Mouse (Mus musculus): ENCODE results near the gene Rph3al. TPM values are rescaled to one million over a fixed set of nuclear protein-coding genes. Genes with fewer than 3 reads are reported as not detected.

The Rph3al gene
- total RNA-seq, 2 experiments from 2014 or later, result 9.8 to 11.5 TPM

DNA sequence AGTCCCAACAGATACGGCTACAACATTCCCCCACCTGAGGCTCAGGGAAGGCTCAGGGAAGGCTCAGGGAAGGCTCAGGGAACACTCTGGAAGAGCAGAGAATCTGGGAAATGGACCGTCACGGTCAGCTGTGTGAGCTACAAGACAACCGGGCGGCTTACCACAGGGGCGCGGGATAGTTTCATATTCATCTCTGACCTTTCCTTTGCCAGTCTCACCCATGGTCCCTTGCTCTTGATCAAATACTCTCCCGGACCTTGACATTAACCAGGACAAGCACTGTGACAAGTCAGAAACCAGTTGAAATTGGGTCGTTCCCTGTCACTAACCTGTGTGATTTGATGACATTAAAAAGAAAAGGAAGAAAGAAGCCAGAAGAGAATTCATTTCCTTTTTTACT is 16.7 kb upstream of the Rph3al start:
- no peak for DNase-seq (ENCODE audit: low spot score)
- intact Hi-C loops (cut with DNase I), result no loop called here

DNA sequence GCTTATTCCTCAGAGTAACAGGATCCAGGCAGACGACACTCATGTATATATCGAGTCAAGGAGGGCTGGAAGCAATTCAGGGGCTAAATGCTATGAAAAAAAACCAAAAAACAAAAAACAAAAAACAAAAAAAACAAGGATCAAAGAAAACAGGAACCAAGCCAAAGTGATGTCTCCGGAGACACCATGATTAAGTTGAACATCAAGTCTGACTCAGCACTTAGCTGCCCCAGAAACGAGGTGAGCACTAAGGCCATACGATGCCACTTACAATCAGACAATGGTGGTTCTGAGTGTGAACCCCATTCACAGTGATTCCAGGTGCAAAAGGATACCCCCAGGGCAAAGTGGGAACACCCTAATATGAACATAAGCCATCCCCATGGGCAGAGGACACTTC is 13.7 kb upstream of the Rph3al start:
- DNase-seq (ENCODE audit: low spot score), result no peak
- intact Hi-C loops (cut with DNase I), result no loop called here

DNA sequence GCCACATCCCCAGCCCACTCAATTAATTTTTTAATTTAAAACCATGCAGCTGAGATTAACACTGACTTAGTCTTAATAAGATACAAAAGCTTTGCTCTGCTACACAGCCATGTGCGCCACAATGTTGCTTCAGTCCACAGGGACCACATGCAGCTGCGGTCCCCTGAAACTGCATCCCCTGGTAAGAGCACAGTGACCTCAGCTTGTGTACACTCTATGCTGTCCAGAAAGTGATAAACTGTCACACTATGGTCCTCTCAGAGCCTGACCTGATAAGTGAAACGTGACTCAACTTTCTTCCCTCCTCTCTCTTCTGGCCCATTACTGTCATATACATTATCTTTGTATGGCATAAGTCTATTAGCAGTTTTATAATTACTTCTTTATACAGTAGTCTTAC is 12.2 kb upstream of the Rph3al start:
- no peak for DNase-seq (ENCODE audit: low spot score)
- intact Hi-C loops (cut with DNase I), result no loop called here

DNA sequence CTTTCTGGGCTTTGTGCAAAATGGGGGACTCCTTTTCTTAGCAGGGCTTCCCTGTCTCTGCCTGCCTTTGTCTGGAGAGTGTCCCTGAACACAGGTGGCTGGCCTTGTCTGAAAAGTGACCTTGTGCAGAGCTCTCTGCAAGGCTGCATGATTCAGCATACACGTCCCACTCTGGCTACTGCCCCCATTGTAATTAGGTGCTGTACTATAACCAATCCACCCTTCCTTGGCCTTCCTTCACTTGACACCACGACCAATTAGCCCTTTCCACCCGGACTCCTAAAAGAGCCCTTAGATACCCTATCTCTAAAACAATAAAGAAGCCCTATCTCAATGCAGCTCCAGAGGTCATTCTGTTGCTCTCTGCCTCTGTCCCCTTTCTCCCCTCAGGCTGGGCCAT is 10.6 kb upstream of the Rph3al start:
- DNase-seq (ENCODE audit: low spot score), result no peak
- intact Hi-C loops (cut with DNase I), result no loop called here

DNA sequence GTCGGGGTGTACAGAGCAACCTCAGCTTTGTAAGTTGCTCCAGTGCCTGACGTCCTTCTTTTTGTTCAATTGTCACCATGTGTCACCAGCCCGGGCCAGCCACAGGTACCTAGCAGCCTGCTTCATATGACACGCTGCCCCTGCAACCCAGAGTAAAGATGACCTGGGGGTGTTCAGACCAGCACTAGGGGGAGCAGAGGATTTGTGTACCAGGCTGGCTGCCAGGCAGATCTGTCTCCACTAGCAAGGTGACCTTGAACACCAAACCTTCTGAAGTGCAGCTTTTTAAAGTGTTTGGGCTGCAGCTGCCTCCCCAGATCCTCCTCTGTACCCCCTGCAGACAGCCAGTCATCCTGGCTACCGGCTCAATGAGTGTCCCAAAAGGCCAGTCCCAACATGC is 9.0 kb upstream of the Rph3al start:
- intact Hi-C loops (cut with DNase I), result no loop called here
- no peak for DNase-seq (ENCODE audit: low spot score)

DNA sequence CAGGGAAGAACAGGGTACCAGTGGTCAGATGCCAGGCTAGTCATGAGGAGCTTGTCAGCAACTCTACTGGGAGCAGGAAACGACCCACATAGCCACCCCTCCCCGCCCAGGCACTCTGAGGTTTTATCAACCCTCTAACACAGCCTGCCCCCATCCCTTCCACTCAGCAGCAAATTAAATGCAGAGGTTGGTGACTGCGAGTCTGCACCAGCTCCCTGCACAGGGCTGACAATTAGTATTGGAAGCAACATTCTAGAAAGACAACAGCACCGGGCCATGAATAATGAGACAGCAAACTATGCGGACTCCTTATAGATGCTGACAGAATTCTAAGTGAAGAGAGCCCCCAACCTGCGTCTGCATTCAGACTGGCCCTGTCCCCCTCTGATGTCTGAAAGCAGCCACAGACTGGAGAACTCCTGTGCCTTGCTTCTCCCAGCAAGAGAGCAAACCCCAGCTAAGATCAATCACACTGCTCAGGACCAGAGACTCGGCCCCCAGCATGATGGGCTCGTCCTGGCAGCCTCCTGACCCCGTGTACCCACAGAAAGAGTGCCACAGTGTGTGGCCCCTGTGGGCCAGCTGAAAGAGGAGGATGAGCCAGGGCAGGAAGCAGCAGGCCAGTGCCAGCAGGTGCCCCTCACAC is 7.7 kb upstream of the Rph3al start:
- DNase-seq (ENCODE audit: low spot score), result no peak

DNA sequence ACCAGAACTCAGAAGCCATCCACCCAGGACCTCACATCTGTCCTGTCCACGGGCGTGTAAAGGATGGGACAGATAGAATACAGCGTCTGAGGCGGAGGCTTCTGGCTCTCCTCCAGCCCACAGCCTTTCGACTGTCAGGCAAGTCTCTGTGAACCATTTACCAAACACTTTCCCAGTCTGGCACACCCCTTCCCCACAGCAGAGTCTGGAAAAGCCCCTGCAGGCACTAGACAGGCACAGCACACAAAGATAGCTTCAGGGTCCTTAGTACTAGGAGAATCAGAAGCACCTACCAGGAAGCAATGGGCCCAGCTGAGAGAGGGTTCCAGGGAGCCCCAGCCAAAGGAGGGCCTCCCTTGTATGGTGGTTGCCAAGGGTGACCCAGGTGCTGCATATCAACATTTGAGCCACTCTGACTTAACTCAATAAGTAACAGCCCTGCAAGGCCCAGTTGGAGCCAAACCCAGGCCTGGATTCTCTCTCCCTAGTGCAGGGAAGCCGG is 808 bp downstream of the Rph3al start:
- intact Hi-C loops (cut with DNase I), result no loop called here
- peak; percentile 55 for DNase-seq (ENCODE audit: low spot score)

More for the DNA sequence above, 7.7 kb upstream of the Rph3al start:
- intact Hi-C loops (cut with DNase I), result no loop called here

DNA sequence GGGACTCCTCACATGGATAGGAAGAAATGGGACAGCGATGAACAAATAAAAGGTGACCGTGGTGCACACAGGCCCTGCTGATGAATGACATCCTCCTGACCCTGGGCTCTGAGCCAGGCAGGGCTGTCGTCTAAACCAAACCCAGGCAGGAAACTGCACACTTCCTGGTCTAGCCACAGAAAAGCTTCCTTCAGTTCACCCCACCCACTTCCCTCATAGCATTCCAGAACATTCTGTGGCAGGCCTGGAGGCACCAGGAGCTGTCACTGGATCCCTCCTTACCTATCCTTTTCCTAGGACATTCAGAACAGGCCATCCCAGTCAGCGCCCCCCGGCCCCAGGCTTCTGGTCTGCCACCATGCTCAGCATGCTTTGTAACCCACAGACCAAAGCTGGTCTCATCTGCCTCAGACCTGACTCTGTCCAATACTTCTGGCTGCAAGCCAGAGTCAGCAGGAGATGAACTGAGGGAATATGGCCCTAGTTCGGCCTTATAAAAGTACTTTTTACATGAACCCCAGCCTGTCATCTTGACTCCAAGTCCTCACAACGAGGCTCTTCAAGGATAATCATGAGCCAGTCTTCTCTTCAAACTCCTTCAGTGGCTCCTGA is 2.3 kb downstream of the Rph3al start:
- intact Hi-C loops (cut with DNase I), result no loop called here
- DNase-seq (ENCODE audit: low spot score), result peak; percentile 83

DNA sequence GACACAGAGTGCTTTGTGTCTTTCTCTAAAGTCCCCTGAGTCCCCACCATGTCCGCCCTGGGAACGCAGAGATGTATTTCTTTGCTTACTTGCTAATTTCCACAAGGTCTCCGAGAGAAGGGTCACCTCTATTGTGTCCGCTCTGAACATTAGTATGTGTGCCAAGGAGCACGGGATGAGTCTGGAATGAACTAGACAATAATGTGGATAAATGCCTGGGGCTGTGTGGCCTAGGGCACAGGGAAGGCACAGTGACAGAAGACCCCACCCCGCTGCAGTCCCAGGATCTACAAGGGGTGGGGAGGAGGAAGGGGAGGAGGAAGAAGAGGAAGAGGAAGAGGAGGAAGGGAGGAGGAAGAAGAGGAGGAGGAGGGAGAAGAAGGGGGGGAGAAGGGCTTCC is 3.8 kb downstream of the Rph3al start:
- intact Hi-C loops (cut with DNase I), result loop anchor here (5.0 kb wide), 1 partner anchor 33 kb away; no protein-coding TSS in a partner anchor
- DNase-seq (ENCODE audit: low spot score), result no peak

DNA sequence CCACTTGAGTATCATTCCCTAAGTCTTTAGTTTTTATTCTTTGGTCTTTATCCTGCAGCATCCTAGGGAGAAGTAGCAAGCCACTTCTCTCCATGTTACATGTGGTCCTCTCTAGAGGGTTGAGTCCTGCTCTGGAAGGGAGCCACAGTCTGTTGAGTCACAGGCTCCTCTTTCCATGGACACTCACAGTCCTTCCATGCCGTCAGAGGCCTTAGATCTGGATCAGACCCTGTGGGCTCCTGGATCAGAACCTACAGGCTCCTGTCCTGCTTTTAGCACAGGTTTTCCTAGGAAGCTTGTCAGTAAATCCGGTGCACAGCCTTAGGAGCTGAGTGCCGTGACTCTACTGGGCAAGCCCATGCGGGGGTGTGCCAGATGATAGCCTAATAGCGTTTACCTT is 4.9 kb downstream of the Rph3al start:
- no peak for DNase-seq (ENCODE audit: low spot score)
- intact Hi-C loops (cut with DNase I), result loop anchor here (5.0 kb wide), 1 partner anchor 34 kb away; no protein-coding TSS in a partner anchor

DNA sequence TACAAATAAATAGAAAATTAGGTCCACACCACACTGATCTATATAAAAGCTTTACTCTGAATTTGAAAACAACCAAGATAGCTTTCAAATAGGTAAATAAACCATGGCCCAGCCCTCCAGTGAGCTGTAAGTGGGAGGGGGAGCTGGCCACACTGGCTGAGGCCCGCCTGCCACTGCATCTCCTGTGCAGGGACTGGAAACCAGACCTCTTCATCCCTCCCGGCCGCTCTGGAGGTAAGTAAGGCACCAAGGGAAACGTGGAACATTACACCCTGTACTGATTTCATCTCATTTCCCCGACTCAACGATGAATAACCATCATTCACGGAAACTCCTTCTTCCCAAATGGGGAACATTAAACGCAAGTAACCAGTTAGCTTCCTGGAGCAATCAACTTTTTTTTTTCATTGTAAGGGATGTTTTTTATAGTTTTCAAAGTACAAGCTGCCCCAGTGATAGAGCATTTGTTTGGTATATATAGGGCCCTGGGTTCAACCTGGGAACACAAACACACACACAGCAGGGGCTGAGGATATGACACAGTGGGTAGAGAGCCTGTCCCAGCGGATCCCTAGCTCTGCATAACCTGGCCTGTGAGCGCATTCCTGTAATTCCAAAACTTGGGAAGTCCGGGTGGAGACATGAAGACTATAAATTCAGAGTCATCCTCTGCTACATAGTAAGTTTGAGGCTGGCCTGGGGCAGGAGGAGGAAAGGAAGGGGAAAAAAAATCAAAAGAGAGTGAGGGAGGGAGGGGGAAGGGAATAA is 7.1 kb downstream of the Rph3al start:
- DNase-seq (ENCODE audit: low spot score), result no peak
- intact Hi-C loops (cut with DNase I), result loop anchor here (5.0 kb wide), 1 partner anchor 36 kb away; no protein-coding TSS in a partner anchor

DNA sequence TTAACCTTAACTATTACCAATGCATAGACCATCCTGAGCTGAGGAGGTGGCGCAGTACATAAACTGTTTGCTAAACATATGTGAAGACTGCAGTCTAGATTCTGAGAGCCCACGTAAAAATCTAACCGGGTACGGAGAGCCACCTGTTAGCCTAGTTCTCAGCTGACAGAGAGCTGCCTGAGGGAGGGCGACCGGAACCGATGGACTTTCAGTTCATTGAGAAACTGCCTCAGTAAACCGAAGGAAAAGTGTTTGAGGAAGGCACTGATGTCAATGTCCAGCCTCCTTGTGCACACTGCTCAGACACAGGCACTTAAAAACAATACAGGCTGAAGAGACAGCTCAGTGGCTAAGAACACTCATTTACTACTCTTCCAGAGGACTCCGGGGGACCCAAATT is 8.0 kb downstream of the Rph3al start:
- intact Hi-C loops (cut with DNase I), result loop anchor here (5.0 kb wide), 1 partner anchor 37 kb away; no protein-coding TSS in a partner anchor

DNA sequence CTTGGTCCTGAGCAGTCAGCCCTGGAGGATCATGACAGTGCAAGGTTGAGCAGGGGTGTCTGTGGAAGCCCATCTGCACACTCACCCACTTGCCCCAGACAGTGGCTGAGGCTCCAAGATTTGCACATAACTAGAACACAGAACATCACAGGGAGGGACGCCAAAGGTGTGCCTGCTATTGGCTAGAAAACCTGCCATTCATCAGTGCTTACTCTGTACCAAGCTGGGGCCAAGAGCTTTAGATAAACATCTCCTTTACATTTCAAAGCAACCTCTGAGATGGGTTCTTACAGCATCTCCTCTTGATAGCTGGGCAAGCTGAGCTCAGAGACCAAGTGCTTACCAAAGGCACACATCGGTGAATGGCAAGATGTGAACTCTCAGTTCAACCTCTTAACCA is 10.3 kb downstream of the Rph3al start:
- no peak for DNase-seq (ENCODE audit: low spot score)
- intact Hi-C loops (cut with DNase I), result no loop called here

More for the DNA sequence above, 8.0 kb downstream of the Rph3al start:
- no peak for DNase-seq (ENCODE audit: low spot score)

DNA sequence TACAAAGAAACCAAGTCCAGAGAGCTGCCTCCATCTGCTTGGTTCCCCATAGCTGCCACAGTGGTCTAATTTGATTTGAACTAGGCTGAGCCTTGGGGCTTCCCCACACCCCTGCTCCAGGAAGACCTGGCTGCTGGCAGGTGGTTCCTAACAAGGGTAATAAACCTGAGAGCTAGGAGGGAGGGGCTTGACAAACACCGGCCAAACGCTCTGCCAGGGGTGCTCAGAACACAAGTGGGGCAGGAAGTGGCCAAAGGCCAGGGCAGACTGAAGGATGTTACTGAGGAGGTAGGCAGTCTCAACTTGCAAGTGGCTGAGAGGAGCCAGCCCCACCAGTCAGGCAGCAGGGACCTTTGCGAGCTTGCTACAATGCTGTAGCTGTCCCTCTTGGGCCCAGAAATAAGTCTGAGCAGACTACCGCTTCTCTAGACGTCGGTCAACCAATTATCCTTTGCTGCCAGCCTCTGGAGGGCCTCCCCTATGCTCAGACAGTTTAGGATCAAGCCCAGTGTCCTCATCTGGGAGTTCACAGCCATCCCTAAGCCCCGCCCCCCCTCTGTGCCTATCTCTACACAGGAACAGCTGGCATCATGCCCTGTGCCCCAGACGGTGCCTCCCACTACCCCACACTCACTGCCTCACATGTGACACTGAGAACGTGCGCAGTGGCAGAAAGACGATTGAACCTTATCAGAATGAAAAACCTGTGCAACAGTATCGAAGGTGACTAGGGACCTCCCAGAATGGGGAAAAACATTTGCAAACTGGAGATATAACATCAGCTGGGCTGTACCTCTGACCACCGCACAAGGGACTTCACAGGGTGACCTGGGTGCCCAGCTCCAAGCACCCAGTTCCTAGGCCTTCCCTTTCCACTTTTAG is 11.6 kb downstream of the Rph3al start:
- DNase-seq (ENCODE audit: low spot score), result no peak

DNA sequence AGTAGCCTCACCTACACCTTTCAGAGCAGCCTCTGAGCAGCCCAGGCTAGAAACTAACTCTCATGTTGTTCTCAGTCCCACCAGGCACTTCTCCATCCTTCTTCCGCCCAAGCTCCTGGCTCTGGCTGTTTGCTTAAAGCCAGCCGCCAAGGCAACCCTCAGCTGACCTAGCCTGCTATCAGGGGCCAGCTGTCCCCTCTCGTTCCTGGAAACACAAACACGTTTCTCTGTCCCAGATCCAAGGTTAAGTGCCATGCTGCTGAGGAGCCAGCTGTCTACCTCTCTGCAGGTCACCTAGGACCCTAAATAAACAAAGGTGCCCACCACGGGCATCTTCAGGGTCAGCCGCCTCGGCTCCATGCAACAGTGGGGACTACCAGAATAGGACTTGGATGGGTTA is 12.4 kb downstream of the Rph3al start:
- no peak for DNase-seq (ENCODE audit: low spot score)
- intact Hi-C loops (cut with DNase I), result no loop called here

More for the DNA sequence above, 11.6 kb downstream of the Rph3al start:
- intact Hi-C loops (cut with DNase I), result no loop called here

DNA sequence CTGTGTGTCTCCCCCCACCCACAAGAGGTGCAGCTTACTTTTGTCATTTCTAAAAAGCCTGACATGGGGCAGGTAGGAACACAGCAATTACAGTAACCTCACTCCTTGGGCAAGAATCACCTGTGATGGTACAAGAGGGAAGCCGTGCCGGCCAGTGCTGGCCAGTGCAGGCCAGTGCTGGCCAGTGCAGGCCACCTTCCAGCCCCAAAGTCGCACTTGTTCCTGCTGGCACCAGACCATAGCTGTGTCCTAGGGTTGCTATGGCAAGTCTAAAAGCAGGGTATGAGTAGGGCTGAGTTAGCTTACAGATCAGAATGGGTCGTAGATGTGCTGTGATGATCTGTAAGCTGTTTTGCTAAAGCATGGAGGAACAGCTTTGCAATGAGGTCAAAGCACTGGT is 15.5 kb downstream of the Rph3al start:
- intact Hi-C loops (cut with DNase I), result no loop called here
- no peak for DNase-seq (ENCODE audit: low spot score)

DNA sequence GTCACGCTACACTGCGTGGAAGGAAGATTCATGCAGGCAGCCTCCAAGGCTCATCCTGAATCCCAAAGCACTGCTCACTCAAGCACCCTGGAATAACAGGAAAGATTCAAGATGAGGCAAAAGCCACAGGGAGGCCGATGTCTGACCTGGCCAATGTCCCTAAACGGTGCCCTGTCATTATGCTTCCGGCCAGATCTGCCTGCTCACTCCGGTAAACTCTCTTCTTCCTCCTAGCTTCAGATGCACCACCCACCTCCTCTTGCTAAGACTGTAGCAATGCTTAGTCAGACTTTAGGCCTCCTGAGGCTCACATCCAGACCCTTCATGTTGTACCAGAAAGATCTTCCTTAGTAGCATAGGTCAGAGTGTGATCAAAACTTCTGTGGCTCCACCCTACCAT is 19.1 kb downstream of the Rph3al start:
- intact Hi-C loops (cut with DNase I), result no loop called here
- no peak for DNase-seq (ENCODE audit: low spot score)

DNA sequence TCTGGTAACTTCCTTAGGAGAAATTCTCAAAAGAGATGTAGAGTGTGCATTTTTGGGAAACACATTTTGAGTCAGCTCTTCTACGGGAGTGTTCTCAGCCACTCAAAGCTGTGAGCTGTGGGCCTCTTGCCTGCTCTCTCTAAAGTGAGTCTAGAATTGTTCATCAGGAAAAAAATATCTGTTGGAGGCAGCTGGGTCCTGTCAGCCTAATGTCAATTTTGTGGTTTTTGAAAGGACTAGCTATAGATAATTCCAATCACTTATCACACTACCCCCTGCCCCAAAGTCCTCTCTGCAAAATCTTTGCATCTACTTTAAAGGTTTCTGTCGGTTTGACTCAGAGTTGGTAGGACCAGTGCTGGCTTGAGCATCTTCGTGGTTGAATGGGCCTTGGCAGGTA is 20.9 kb downstream of the Rph3al start:
- intact Hi-C loops (cut with DNase I), result no loop called here
- no peak for DNase-seq (ENCODE audit: low spot score)

DNA sequence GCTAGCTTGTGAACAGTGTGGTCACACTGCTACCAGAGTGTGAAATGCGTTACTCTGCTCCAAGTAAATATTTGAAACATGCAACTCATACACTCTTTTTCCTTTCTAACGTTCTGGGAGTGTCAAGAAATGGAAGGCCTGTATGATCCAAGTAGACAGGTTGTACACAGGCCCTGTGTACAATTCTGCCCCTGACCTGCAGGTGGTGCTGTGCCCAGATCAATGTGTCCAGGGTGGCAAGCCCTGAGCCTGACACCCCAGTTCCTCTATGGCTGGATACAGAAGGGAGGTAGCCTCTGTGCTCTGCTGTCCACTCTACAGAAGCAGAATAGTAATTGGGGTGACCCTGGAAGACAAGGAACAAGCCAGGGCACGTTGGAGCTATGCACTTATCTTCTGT is 24.3 kb downstream of the Rph3al start:
- DNase-seq (ENCODE audit: low spot score), result no peak
- intact Hi-C loops (cut with DNase I), result loop anchor here (1.0 to 5.0 kb wide), 3 partner anchors 52 to 253 kb away; no protein-coding TSS in a partner anchor
